Mouse (Mus musculus) stomach, embryonic 16.5 days (tissue): Measurements from ENCODE around the gene 2510009E07Rik. TPM values are rescaled to one million over a fixed set of nuclear protein-coding genes. Genes with fewer than 3 reads are reported as not detected.

Experiments
- ATAC-seq: fragments of 200-750 bp; cut with Nextera tagmentation; 2 replicates; pipeline ENCODE4 v1.8.0; 2017; ENCODE audit warnings: moderate number of reproducible peaks, moderate TSS enrichment; ENCODE audit not compliant: insufficient read depth, low FRiP score
- H3K27ac ChIP-seq: fragments of 300-500 bp; sonication (generic); 2 replicates; pipeline ENCODE4 v1.5.1; 2014; ENCODE audit warnings: low read length
- H3K27me3 ChIP-seq: fragments of 300-500 bp; sonication (generic); 2 replicates; pipeline ENCODE4 v1.6.1; 2014; ENCODE audit warnings: low read length, control low read depth, mixed read lengths; ENCODE audit not compliant: control insufficient read depth, insufficient read depth
- H3K36me3 ChIP-seq: fragments of 300-500 bp; sonication (generic); 2 replicates; pipeline ENCODE4 v1.6.1; 2014; ENCODE audit warnings: low read length; ENCODE audit not compliant: control insufficient read depth, insufficient read depth
- H3K4me1 ChIP-seq: fragments of 300-500 bp; sonication (generic); 2 replicates; pipeline ENCODE4 v1.6.1; 2014; ENCODE audit warnings: low read length, control low read depth, mixed read lengths; ENCODE audit not compliant: control insufficient read depth, insufficient read depth
- H3K4me2 ChIP-seq: fragments of 300-500 bp; sonication (generic); 2 replicates; pipeline ENCODE4 v1.6.1; 2014; ENCODE audit warnings: low read depth, low read length, mixed read lengths
- H3K4me3 ChIP-seq: fragments of 300-500 bp; sonication (generic); replicated peaks from 2 replicates; pipeline ENCODE4 v1.5.1; 2014; ENCODE audit warnings: mild to moderate bottlenecking, low read length
- H3K9ac ChIP-seq: fragments of 300-500 bp; sonication (generic); 2 replicates; pipeline ENCODE4 v1.6.1; 2014; ENCODE audit warnings: low read length
- H3K9me3 ChIP-seq: fragments of 300-500 bp; sonication (generic); replicated peaks from 2 replicates; pipeline ENCODE4 v1.6.1; 2016; ENCODE audit warnings: low read length, control low read depth; ENCODE audit not compliant: control insufficient read depth
- WGBS: fragments of 180-500 bp; shearing (Covaris S2); extraction: QIAGEN DNeasy Blood & Tissue Kit; methylation state at CpG from one replicate; pipeline ENCODE4 v1.1.7; 2014; 5-methylcytosine and 5-hydroxymethylcytosine counted together
- polyA plus RNA-seq: library from polyadenylated mRNA; unstranded; fragments of >200 nt; fragmentation: Nextera tagmentation; extraction: Ambion mirVana; gene quantifications from 2 replicates; pipeline ENCODE4 v1.2.1, GENCODE M21; 2015

Gene 2510009E07Rik
- 17.9 TPM in 2 replicates for polyA plus RNA-seq

- ATAC-seq: peak; percentile 93
- H3K9me3 ChIP-seq: no peaks in the 10 kb centered on the region
- WGBS: 1% methylated on average over 53 of the region's 61 CpGs
Observed at GRCm38 (mm10) chr16:21694463-21695241, at the start of gene 2510009E07Rik. Gene 2510009E07Rik, minus strand, starts transcription at chr16:21694665.

GRCm38 (mm10) chr16:21743401-21743800 is 48.9 kb upstream of the 2510009E07Rik start:
- no peaks in the 10 kb centered on the region for H3K36me3 ChIP-seq
- no peak overlapping the region for H3K4me3 ChIP-seq
- 92% methylated on average over 6 of the region's 6 CpGs for WGBS
- no peak for ATAC-seq
- H3K27me3 ChIP-seq: no peaks in the 10 kb centered on the region
- no peak overlapping the region for H3K27ac ChIP-seq
- H3K4me1 ChIP-seq: no peaks in the 10 kb centered on the region
- H3K9ac ChIP-seq: no peak overlapping the region
- no peak overlapping the region for H3K4me2 ChIP-seq
- no peaks in the 10 kb centered on the region for H3K9me3 ChIP-seq

More at GRCm38 (mm10) chr16:21694463-21695241, at the start of gene 2510009E07Rik:
- Histone ChIP-seq H3K4me1 (peaks cover 5% of the 10 kb centered on the region; the same call in 1 of the 2 replicates), H3K36me3 (no peaks in the 10 kb centered on the region), H3K4me3 (peak within 1 kb of the TSS; percentile 87), H3K27me3 (no peaks in the 10 kb centered on the region), H3K4me2 (peak within 1 kb of the TSS; percentile 99), H3K9ac (peak within 1 kb of the TSS; percentile 96), H3K27ac (peak within 1 kb of the TSS; percentile 91)

GRCm38 (mm10) chr16:21742898-21743297 is 48.4 kb upstream of the 2510009E07Rik start:
- H3K4me1 ChIP-seq: no peaks in the 10 kb centered on the region
- H3K4me2 ChIP-seq: no peak overlapping the region
- H3K9me3 ChIP-seq: no peaks in the 10 kb centered on the region
- WGBS: 85% methylated on average over 5 of the region's 5 CpGs
- no peak overlapping the region for H3K27ac ChIP-seq
- no peak overlapping the region for H3K4me3 ChIP-seq
- no peaks in the 10 kb centered on the region for H3K27me3 ChIP-seq
- no peak for ATAC-seq
- no peaks in the 10 kb centered on the region for H3K36me3 ChIP-seq
- H3K9ac ChIP-seq: no peak overlapping the region

GRCm38 (mm10) chr16:21742191-21742870 is 47.9 kb upstream of the 2510009E07Rik start:
- no peaks in the 10 kb centered on the region for H3K36me3 ChIP-seq
- ATAC-seq: no peak
- WGBS: 76% methylated on average over 5 of the region's 5 CpGs

GRCm38 (mm10) chr16:21741542-21741941 is 47.1 kb upstream of the 2510009E07Rik start:
- Histone ChIP-seq H3K36me3 (no peaks in the 10 kb centered on the region), H3K9me3 (no peaks in the 10 kb centered on the region), H3K27me3 (no peaks in the 10 kb centered on the region), H3K27ac (no peak overlapping the region), H3K9ac (no peak overlapping the region), H3K4me3 (no peak overlapping the region), H3K4me2 (no peak overlapping the region), H3K4me1 (no peaks in the 10 kb centered on the region)
- ATAC-seq: no peak
- 84% methylated on average over 3 of the region's 3 CpGs for WGBS

More at GRCm38 (mm10) chr16:21742191-21742870, 47.9 kb upstream of the 2510009E07Rik start:
- H3K4me3 ChIP-seq: no peak overlapping the region
- H3K27me3 ChIP-seq: no peaks in the 10 kb centered on the region
- no peak overlapping the region for H3K4me2 ChIP-seq
- no peaks in the 10 kb centered on the region for H3K4me1 ChIP-seq
- no peaks in the 10 kb centered on the region for H3K9me3 ChIP-seq
- no peak overlapping the region for H3K27ac ChIP-seq
- H3K9ac ChIP-seq: no peak overlapping the region

- ATAC-seq: no peak
- no peaks in the 10 kb centered on the region for H3K27me3 ChIP-seq
- H3K36me3 ChIP-seq: no peaks in the 10 kb centered on the region
- H3K9ac ChIP-seq: no peak overlapping the region
- WGBS: 100% methylated on average over 1 of the region's 1 CpGs
- H3K9me3 ChIP-seq: no peaks in the 10 kb centered on the region
- no peak overlapping the region for H3K4me3 ChIP-seq
- no peaks in the 10 kb centered on the region for H3K4me1 ChIP-seq
- no peak overlapping the region for H3K4me2 ChIP-seq
- H3K27ac ChIP-seq: no peak overlapping the region
Observed at GRCm38 (mm10) chr16:21735638-21736037, 41.2 kb upstream of the 2510009E07Rik start.

- no peaks in the 10 kb centered on the region for H3K27me3 ChIP-seq
- H3K27ac ChIP-seq: no peak overlapping the region
- H3K9ac ChIP-seq: peak overlapping the region; percentile 64
- peak overlapping the region; percentile 37 for H3K4me3 ChIP-seq
- H3K4me2 ChIP-seq: peak overlapping the region; percentile 45
- H3K9me3 ChIP-seq: no peaks in the 10 kb centered on the region
- WGBS: 33% methylated on average over 10 of the region's 10 CpGs
- no peaks in the 10 kb centered on the region for H3K36me3 ChIP-seq
- ATAC-seq: no peak
- H3K4me1 ChIP-seq: no peaks in the 10 kb centered on the region
Observed at GRCm38 (mm10) chr16:21727897-21728364, 33.5 kb upstream of the 2510009E07Rik start.

GRCm38 (mm10) chr16:21727421-21727820 is 33.0 kb upstream of the 2510009E07Rik start:
- no peaks in the 10 kb centered on the region for H3K9me3 ChIP-seq
- 90% methylated on average over 3 of the region's 3 CpGs for WGBS
- no peak overlapping the region for H3K4me3 ChIP-seq
- no peak overlapping the region for H3K27ac ChIP-seq
- no peak overlapping the region for H3K4me2 ChIP-seq
- no peak overlapping the region for H3K9ac ChIP-seq
- no peaks in the 10 kb centered on the region for H3K4me1 ChIP-seq
- ATAC-seq: no peak
- H3K36me3 ChIP-seq: no peaks in the 10 kb centered on the region
- no peaks in the 10 kb centered on the region for H3K27me3 ChIP-seq

GRCm38 (mm10) chr16:21724261-21724660 is 29.8 kb upstream of the 2510009E07Rik start:
- 83% methylated on average over 1 of the region's 1 CpGs for WGBS
- Histone ChIP-seq H3K27ac (no peak overlapping the region), H3K4me1 (no peaks in the 10 kb centered on the region), H3K4me2 (no peak overlapping the region), H3K4me3 (no peak overlapping the region), H3K9me3 (no peaks in the 10 kb centered on the region), H3K27me3 (no peaks in the 10 kb centered on the region), H3K36me3 (no peaks in the 10 kb centered on the region), H3K9ac (no peak overlapping the region)
- ATAC-seq: no peak
